Mouse (Mus musculus) ZHBTc4 (cell line): ENCODE results near the gene Primpol.

Experiments
- DNase-seq: peaks from one replicate; pipeline ENCODE4 v3.0.0-alpha.2; 2011; ENCODE audit warnings: low read depth, low spot score

The Primpol gene

DNA sequence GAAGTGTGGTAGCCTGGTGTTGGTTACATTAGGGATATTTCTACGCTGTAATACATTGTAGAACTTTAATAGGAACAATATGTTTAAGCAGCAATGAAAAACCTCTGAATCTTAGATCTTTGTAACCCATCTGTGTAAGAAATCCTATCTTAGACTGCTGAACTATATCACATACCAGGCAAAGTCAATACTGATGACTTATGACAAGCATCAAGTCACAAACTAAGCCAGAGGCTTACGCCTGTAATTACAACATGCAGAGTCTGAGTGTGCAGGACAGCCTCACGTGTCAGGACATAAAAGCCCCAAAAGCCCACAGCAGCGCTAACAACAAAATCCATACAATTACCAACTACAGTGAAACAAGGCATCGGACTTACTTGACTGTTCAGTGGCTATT is 13.4 kb downstream of the Primpol start:
- no peak for DNase-seq

DNA sequence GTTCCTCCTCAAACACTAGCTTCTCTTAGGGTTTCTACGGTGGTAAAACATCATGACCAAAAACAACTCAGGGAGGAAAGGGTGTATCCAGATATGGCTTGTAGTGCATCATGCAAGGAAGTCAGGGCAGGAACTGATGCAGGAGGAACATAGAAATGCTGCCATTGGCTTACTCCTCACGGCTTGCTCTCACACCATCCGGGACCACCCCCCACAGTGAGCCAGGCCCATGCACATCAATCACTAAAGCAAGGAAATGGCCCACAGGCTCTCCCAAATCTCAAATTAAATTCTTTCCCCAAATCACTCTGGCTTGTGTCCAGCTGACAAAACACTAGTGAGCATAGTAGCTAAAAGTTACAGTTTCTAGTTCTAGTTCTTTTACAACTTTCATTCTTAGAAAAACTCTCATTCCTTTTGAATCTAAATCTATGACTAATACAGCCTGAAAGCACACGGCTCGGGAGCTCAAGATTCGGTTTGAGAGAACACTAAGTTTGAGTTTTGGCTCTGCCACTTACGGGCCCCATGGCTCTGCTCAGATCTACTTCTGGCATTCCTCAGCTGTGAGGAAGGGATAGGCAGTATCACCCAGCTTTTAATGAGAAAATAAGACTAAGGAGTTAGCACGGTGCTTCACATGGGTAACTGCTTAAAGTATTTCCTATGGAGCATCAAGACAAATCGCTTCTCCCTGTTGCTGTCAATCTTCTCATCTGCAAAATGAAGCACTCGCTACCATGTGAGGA is 15.9 kb downstream of the Primpol start:
- no peak for DNase-seq

DNA sequence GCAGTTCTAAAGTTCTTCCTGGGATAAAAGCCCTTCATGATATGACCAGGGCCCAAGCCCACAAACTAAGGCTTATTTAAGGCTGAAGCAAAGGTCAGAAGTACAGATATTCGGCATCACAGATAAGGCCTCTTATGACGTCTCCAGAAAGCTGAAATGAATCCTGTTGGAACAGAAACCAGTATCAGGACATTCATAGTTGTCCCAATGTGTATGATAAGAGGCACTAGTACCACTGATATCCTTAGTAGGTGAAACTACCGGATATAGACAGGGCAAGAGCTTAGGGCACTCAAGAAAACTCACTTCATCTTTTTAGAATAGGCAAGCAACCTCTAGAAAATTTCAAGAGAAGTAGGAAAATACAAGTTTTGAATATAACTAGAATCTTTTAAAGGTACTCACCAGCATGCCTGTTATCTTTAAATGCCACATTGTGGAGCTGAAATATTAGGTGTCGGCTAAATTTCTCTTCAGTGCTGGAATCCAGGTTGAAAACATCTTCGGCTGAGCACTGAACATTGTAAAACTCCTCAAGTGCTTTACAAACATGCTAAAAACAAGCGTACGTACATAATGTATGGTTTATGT is 17.6 kb downstream of the Primpol start:
- no peak for DNase-seq

DNA sequence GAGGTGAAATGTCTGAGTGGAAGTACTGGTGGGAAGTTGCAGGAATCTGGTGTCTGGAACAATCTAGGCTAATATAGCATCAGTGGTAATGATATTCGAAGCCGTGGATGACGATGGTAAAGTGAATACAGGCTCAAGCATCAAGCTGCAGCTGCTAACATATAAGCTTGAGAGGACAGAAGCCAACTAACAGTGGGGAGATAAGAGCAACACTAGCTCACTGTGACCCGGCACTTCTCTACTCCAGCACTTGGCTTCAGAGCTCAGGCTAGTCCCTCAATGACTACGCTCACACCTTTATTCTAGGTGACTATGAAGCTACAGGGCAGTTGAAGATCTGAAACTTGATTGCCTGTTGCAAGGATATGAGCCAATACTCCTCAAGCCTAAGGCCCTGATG is 18.3 kb downstream of the Primpol start:
- DNase-seq = no peak

DNA sequence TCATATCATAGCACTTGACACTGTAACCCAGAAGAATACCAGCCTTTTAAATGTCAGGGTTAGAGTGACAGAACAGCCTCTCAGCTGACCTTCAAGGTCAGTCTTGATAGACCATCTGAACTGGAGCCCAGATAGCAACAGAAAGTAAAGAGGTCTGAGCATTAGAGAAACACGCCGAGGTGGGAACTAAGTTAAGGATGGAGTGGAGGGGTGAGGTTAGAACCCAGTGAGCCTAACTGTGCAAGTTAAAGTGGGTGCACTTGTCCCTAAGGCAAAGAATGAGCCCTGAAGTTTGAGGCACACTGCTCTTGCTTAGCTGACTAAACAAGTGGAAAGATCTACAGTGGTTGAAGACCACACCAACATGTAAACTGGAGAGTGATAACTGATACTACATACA is 18.9 kb downstream of the Primpol start:
- no peak for DNase-seq

DNA sequence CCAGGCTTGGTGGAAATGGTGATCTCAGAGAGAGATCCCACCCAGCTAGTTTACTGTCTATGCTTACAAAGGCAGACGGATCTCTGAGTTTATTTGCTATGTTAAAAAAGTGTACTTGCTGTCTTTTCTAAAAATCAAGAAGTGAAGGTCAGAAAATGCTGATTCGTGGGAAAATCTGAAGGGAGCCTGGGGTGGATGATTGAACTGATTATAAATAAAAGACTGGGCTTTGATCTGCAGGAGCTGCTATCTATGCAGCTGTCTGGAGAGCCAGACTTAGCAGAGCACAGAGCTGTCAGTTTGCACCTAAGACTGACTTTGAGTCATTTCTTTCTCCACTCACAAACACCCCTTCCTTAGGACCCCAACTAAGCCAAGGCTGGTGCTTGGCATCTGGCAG is 19.6 kb downstream of the Primpol start:
- DNase-seq = no peak

DNA sequence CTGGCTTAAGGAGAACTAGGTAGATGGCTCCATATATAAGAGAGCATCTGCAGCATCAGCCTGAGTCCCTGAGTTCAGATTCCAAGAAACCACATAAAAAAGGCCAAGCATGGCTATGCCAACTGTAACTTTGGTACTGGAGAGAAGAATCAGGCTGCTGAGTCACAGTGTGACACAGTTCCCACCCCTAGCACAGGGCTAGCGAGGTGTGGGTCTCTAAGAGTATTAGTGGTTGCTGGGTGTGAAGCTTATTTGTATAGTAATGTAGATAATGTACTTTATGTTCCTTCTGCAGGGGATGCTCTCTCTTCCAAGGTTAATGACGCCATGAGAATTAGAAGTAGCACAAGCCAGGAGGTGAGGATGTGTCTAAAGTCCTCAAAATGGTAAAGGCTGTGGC is 20.5 kb downstream of the Primpol start:
- DNase-seq = no peak

DNA sequence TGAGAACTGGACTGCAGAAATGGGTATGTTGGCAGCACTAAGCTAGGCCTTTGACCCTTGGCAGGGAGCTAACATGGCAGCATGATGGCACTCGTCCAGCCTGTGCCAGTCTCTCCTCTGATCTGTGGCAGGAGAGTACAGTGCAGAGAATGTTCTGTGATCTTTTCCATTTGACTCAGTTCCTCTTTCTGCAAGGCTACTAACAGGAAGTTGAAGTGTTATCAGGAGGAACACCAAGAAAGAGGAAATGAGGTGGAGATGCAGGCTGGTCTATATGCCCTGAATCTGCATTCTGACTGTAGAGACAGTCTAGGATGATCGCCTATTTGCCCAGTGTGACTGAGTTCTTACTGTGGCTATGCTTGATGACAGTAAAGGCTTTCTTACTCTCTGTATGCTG is 21.4 kb downstream of the Primpol start:
- DNase-seq = no peak

DNA sequence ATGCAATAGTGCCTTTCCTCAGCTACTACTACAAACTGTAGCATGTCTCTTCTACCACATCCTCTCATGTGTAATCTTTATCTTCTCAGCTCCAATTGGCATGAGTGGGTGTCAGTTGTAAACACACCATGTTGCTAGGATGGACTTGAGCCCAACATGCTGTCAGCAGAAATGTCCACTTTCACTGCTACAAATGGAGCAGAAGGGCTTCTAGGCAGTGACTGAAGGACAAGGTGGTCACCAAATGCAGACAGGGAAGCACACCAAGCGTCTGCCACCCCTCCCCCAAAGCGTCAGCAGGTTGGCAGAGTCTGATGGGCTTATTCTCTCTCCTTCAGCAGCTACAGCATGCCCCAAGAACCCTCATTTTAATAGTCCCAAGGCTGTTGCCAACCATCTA is 23.2 kb downstream of the Primpol start:
- DNase-seq = no peak

DNA sequence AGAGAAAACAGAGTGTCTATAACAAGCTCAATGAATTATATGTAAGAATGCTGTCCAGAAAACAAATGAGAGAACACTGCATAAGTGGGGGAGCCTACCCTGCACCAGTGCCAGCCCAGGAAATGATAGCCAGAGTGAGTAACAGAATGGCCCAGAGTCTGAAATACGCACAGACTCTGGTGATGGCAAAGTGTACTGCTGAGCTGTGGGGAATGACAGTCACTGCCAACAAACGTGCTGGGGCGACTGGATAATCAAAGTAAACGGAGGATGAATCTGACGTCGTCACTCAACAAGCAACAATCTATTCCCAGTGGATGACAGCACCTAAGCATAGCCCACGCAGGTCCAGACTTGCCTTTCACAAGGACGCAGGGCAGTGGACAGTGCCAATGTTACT is 23.9 kb downstream of the Primpol start:
- DNase-seq = no peak

DNA sequence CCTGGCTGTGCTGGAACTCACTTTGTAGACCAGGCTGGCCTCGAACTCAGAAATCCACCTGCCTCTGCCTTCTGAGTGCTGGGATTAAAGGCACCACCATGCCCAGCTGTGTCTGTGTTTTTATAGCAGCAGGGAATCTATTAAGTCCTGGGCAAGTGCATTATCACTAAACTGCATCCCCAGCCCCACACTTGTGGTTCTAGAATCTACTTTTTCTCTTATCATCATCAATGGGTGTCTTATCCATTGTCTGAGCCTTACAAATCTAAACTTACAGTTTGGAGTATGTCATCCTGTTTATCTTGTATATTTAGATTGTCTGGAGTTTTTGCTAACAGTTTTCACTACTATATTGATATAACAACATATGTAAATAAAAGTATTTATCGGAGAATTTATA is 28.3 kb downstream of the Primpol start:
- DNase-seq = no peak

DNA sequence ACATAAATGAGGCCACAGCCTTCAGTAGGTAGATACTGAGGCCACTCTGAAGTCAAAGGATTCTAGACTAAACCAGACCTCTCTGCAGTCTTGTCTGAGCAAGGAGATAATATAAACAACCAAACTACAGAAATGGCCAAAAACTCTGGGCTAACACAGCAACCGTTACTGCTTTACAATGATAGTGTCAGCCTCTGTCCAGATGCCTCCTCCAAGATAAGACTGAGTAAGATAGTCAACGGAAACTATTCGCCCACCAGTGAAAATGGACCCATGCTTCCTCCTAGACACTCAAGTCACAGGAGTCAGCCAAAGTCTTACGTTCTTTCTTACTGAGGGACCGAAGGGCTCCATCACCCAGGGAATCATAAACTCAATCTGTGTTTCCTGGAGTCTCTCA is 29.1 kb downstream of the Primpol start:
- no peak for DNase-seq

DNA sequence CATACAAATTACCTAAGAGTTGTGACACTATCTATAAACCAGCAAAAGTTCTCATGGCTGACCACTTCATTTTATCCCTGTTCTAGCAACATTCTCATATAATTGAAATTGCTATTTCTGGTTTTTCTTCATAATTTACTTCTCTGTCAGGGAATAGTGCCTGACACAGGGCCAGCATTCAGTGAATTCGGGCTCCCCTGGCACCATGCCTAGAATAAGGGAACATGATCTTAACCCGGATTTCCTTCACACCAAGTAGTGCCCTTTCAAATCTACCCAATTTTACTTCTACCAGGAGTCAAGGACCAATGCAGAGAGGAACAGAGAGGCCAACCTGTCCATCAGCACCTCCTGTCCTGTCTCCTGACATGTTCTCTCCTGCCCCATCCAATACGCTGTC is 31.4 kb downstream of the Primpol start:
- no peak for DNase-seq

DNA sequence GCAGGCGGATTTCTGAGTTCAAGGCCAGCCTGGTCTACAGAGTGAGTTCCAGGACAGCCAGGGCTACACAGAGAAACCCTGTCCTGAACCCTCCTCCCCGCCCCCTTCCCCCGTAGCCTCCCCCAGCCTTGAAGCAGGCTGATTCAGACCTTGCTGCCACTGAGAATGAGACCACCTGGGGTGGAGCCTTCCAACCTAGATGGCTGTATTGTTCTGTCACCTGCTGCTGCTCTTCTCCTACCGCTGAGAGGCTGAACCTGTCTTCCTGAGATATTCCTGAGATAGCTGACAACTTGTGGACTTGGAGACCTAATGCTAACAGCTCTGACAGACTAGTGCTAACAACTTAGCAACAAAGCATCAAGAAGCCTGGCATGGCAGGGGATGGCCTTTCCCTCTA is 32.7 kb downstream of the Primpol start:
- peak; percentile 75 for DNase-seq

DNA sequence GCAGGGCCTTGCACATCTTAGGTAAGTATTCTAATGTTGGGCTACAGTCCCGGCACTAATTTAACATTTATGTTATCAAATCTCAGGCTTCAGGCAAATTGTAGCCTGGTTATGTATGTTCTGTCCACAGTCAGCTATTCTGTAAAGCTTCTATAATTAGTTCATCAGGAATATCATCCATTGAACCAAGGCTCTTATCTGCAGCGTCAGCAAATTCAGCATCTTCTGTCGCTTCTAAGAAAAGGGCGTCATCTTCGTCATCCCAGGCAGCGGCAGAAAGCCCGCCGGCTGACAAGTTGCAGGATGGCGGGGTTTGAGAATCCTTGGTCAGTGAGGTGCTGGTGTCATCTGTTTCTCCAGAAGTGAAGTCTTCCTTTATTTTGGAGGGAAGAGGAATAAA is 38.2 kb downstream of the Primpol start:
- DNase-seq = no peak

DNA sequence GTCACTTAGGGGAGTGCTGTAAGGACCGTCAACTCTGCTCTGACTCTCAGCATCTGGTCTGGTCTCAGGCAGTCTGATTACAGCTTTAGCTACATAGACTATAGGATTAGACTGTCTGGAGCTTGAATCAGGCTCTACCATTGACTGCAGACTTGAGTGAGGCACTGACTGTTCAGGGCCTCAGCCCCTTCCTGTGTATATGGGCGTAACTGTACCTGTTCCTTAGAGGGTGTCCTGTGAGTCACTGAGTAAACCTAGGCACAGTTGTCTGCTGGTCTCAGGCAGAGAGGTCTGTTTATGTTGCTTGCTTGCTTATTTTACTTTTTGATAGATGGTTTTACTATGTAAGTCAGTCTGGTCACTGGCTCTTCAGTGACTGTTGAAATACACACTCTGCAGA is 43.0 kb downstream of the Primpol start:
- peak; percentile 25 for DNase-seq

DNA sequence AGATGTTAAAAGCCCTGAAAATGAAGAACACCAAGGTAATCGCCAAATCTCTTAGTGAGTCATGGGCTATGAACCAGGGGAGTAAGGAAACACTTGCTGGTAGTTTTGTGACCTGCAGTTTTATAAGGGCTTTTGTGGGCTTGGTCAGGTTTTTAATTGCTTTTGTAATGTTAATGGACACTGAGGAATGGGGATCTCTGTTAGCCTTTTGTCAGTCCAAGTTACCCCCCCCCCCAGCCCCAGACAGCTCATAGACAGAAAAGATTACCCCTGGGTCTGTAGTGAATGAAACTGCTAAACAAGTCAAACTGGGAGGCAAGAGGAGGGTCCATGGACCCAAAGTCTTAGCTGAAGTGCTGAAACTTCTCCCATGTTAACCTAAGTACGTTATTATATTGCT is 43.6 kb downstream of the Primpol start:
- DNase-seq = peak; percentile 72

DNA sequence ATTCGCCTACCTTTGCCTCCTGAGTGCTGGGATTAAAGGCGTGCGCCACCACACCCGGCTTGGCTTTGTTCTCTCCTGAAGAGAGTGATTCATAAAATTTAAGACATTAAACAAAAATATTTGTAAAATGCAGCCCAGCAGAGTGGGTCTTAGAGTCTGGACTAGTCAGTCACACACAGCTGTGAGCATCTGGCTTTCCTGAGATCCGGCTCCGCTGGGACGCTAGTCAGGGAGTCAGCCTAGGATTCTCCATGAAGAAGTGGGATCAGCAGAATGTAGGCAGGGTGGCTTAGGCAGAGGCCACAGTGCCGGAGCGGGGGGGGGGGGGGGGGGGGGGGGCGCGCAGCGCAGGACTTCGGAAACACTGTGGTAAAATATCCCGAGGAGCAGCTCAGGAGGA is 46.3 kb downstream of the Primpol start:
- peak; percentile 25 for DNase-seq

DNA sequence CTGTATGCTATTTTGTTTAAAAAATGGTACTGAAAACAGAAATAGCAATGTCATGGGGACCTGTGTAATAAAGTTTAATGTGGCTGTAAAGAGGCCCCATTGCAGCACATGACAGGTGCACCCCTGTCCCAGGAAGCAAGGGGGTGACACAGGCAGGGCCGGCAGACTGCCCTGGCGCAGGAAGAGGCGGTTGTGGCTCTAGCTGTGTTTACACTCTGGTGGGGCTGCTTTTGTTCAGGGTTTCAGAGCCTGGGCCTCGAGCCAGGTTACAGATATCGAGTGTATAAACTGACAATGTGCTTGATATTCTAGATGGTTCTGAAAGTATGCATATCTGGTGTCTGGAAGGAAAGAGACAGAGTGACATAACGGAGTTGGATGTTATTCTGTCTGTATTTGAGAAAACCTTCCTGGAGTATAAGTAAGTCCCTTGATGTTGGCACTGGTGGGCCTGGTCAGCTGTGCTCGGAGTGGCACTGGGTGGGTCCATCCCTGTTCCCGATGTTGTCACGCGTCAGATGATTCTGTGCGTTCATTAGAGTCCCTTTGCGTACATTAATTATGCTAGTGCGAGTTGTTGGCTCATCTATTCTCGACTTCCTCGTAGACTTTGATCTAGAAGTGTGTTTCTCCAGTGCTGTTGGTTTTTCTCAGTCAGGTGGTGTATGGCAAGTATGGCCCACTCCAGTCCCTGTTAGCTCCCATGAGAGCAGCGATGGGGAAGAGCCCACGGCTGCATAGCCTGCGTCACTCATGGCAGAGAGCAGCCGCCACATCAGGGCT is 47.2 kb downstream of the Primpol start:
- no peak for DNase-seq

DNA sequence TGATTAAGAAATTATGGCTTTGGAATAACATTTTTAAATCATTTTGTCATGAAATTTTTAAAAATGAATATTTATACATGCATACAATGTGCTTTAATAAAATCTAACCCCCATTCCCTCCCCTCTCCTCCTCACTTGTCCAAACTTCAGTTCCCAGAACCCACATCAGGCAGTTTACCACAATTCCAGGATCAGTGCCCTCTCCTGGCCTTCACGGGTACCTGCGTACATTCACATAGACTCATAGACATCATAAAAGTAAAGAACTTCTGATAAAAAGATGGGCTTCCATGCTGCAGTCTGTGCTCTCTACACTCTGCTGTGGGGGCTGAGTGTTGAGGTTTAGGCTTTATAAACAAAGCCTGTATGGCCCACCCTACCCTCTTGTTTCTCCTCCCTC is 48.1 kb downstream of the Primpol start:
- DNase-seq = peak; percentile 44

DNA sequence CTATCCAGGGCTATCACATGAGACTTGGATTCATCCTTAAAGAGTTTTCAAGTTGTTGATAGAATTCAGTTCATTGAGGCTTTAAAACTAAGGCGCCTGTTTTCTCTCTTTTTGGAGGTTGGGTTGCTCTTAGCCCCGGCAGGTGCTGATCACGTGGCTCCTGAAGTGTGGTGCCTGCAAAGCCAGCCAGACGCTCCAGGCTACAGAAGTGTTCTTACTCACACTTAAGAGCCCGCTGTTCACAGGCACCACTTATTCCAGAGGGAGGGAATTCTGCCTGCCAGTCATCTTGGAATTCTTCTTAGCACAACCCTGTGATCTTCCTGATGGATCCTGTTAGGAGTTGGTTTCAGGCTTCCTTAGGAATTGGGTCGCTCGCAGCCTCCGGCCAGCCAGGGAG is 49.1 kb downstream of the Primpol start:
- DNase-seq = no peak

DNA sequence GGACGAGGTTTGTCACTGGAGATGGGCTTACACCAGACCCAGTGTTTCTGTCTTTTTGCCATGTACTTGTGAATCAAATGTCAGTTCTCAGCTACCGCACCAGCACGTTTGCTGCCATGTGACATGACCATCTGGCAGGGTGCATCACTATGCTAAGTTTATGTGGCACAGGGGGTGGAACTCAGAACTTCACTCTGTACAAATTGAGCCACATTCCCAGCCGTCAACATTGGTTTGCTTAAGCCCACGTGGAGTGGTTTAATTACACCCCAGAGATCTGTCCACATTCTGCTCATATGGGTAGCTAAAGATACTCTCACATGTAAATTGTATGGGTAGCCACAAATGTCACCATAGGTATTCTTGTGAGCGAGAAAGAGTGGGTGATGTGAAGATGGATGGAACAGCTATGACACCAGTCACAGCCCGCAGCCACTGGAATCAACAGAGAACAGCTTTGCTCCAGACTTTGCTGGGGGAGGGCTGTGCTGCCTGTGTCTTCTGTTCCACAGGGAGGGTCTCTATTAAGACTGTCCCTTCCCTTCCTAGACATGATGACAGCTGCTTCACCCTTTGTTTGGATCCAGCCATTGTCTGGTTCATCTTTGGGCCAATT is 50.0 kb downstream of the Primpol start:
- DNase-seq = no peak

DNA sequence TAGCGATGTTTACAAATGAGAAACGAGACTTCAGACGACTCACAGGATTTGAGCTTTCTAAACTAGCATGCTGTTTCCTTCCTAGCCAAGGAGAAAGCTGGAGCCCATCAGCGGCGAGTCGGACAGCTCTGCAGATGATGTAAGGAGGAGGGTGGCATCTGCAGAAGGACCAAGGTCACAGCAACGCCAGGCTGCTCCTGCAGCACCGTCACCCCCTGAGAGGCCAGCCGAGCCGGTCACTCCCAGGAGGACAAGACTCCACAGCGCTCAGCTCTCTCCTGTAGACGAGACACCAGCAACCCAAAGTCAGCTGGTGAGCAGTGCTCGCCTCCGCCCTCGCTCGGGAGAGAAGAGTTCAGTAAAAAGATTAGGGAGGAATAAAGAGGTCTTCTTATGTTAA is 54.7 kb downstream of the Primpol start:
- DNase-seq = no peak
